Mouse (Mus musculus) limb, embryonic 11.5 days (tissue): ENCODE data around the gene Pdzd7. TPM values are rescaled to one million over a fixed set of nuclear protein-coding genes. Genes with fewer than 3 reads are reported as not detected.

Source experiments
- ATAC-seq: fragments of 200-750 bp; cut with Nextera tagmentation; 2 replicates; pipeline ENCODE4 v1.8.0; 2017; ENCODE audit warnings: low read depth; ENCODE audit not compliant: insufficient number of reproducible peaks, low FRiP score, low TSS enrichment
- DNase-seq: peaks from one replicate; pipeline ENCODE4 v3.0.0-alpha.2; 2015; ENCODE audit warnings: low spot score
- H3K27ac ChIP-seq: fragments of 300-500 bp; sonication (generic); replicated peaks from 2 replicates; pipeline ENCODE4 v1.5.1; 2014; ENCODE audit warnings: low read depth, mild to moderate bottlenecking, low read length
- H3K27me3 ChIP-seq: fragments of 300-500 bp; sonication (generic); 2 replicates; pipeline ENCODE4 v1.6.1; 2014; ENCODE audit warnings: mild to moderate bottlenecking, low read length, mixed read lengths; ENCODE audit not compliant: control insufficient read depth, insufficient read depth
- H3K36me3 ChIP-seq: fragments of 300-500 bp; sonication (generic); 2 replicates; pipeline ENCODE4 v1.6.1; 2014; ENCODE audit warnings: mild to moderate bottlenecking, low read length, moderate library complexity, mixed read lengths; ENCODE audit not compliant: control insufficient read depth, insufficient read depth
- H3K4me1 ChIP-seq: fragments of 300-500 bp; sonication (generic); 2 replicates; pipeline ENCODE4 v1.6.1; 2014; ENCODE audit warnings: low read length, mixed read lengths; ENCODE audit not compliant: control insufficient read depth, insufficient read depth
- H3K4me2 ChIP-seq: fragments of 300-500 bp; sonication (generic); 2 replicates; pipeline ENCODE4 v1.6.1; 2014; ENCODE audit warnings: low read depth, mild to moderate bottlenecking, moderate library complexity; ENCODE audit not compliant: severe bottlenecking
- H3K4me3 ChIP-seq: fragments of 300-500 bp; sonication (generic); 2 replicates; pipeline ENCODE4 v1.5.1; 2014; ENCODE audit warnings: low read depth, low read length
- H3K9ac ChIP-seq: fragments of 300-500 bp; sonication (generic); 2 replicates; pipeline ENCODE4 v1.6.1; 2014; ENCODE audit warnings: mild to moderate bottlenecking, low read length
- H3K9me3 ChIP-seq: fragments of 300-500 bp; sonication (generic); 2 replicates; pipeline ENCODE4 v1.6.1; 2016; ENCODE audit warnings: low read length; ENCODE audit not compliant: control insufficient read depth
- WGBS: fragments of 180-500 bp; shearing (Covaris S2); extraction: QIAGEN DNeasy Blood & Tissue Kit; methylation state at CpG from one replicate; pipeline ENCODE4 v1.1.7; 2014; 5-methylcytosine and 5-hydroxymethylcytosine counted together
- polyA plus RNA-seq: library from polyadenylated mRNA; unstranded; fragments of >200 nt; fragmentation: Nextera tagmentation; extraction: Ambion mirVana; gene quantifications from 2 replicates; pipeline ENCODE4 v1.2.1, GENCODE M21; 2014

Gene Pdzd7
- polyA plus RNA-seq, 1 experiment from 2014 or later: 0.21 TPM

DNA sequence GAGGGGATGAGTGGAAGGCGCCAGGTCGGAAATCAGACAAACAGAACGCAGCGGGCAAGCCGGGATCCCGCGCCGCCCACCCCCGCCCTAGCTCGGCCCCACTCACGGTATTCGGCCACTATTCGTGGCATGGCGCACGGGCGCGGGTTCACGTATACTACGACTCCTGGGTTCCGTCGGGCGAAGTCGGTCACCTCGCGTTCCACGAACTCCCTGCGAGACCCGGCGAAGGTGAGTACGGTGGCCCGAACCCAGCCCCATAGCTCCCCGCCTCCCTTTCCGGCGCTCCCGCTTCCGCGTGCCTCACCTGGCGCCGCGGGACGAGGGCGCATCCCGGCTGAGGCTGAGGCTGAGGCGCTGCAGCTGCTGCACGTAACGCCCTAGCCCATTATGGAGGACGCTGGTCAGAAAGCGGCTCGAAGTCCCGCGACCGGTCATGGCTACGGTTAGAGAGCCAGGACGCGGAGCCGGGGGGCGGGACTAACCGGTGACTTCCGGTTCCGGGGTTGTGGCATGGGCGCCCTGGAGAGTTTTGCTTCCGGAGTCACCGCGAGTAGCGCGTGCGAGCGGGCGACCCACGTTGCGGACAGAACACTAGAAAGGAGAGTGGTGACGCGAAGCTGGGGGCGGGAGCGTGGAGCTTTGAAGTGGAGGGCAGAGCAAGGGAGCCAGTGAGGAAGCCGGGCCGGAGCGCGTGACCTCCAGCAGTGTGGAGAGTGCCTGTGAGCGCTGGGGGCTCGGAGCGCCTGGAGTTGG lies 39.4 kb downstream of the Pdzd7 start, which contains the start of gene Mrpl43:
Gene Mrpl43, minus strand, starts transcription at position 486 of the 756 bp plus-strand sequence.
- peak; percentile 83 for ATAC-seq
- Histone ChIP-seq H3K27ac (peak within 1 kb of the TSS; percentile 56; the same call in 1 of the 2 replicates), H3K4me3 (peak within 1 kb of the TSS; percentile 99), H3K9ac (peak within 1 kb of the TSS; percentile 85), H3K36me3 (peaks cover 13% of the 10 kb centered on the region), H3K27me3 (no peaks in the 10 kb centered on the region), H3K9me3 (no peaks in the 10 kb centered on the region), H3K4me1 (peaks cover 10% of the 10 kb centered on the region), H3K4me2 (peak within 1 kb of the TSS; percentile 94)
- DNase-seq: peak; percentile 97
- under 1% methylated on average over 81 of the region's 82 CpGs for WGBS

GRCm38 (mm10) chr19:45005444-45005843 lies 40.1 kb downstream of the Pdzd7 start, which contains the start of gene Twnk:
Twnk (plus strand) TSS chr19:45005663.
- H3K9me3 ChIP-seq: no peaks in the 10 kb centered on the region
- H3K27ac ChIP-seq: peak within 1 kb of the TSS; percentile 56; the same call in 1 of the 2 replicates
- 11% methylated on average over 16 of the region's 16 CpGs for WGBS
- no peak for ATAC-seq
- H3K4me1 ChIP-seq: peaks cover 10% of the 10 kb centered on the region
- H3K9ac ChIP-seq: peak within 1 kb of the TSS; percentile 85
- peak within 1 kb of the TSS; percentile 94 for H3K4me2 ChIP-seq
- H3K27me3 ChIP-seq: no peaks in the 10 kb centered on the region
- peaks cover 10% of the 10 kb centered on the region for H3K36me3 ChIP-seq
- H3K4me3 ChIP-seq: peak within 1 kb of the TSS; percentile 99
- peak; percentile 55 for DNase-seq

DNA sequence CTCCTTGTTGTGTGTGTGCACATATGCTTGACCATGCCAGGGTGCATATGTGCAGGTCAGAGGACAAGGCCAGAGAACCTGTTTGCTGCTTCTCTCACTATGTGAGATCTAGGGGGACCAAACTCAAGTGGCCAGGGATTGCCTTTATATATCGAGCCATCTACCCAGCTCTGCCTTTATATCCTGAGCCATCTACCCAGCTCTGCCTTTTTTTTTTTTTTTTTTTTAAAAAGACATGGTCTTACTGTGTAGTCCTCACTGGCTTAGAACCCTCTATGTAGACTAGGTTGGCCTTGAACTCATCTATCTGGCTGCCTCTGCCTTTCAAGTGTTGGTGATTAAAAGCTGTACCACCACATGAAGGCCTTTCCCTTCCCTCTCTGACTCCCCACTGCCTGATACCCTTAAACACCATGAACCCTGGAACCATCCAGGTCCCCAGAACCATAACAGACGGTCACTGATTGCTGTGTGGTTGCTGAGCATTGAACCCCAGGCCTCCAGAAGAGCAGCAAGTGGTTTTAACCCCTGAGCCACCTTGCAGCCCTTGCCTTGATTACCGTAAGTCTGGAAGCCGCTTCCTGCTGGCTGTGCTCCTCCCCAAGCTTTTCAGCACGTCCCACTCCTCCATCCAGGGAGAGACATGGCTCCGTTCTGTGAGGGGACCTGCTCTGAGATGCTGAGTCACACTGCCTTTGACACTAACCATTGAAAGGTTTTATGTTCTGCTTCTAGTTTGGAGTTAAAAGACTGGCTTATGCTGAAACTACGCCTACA lies 41.6 kb downstream of the Pdzd7 start:
- DNase-seq: no peak
- Histone ChIP-seq H3K27ac (no peak overlapping the region), H3K4me3 (no peak overlapping the region), H3K4me1 (peaks cover 10% of the 10 kb centered on the region), H3K9ac (no peak overlapping the region), H3K36me3 (0 out of 2 replicates have a peak, but pooled peaks cover 5% of the 10 kb centered on the region), H3K27me3 (no peaks in the 10 kb centered on the region), H3K4me2 (no peak overlapping the region), H3K9me3 (no peaks in the 10 kb centered on the region)
- 90% methylated on average over 7 of the region's 7 CpGs for WGBS
- ATAC-seq: no peak

DNA sequence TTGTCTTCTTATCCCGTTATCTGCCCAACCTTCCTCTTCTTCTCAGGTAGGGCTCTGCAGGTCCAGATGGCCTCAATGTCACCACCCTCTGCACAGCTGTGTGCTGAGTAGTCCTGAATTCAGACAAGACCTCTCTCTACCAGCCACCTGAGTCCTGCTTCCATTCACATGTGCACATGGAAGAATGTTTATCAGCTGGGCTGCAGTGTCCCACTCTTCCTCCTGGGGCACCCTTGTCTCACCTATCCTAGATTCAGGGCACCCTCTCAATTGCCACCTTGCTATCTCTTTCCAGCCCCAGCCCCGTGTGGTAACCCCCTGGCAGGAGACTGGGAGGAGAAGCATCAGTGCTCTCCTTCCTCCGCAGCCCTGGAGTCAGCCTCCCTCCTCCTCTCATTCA lies 43.2 kb downstream of the Pdzd7 start:
- Histone ChIP-seq H3K27me3 (no peaks in the 10 kb centered on the region), H3K4me1 (peaks cover 10% of the 10 kb centered on the region), H3K27ac (no peak overlapping the region), H3K4me2 (no peak overlapping the region), H3K4me3 (no peak overlapping the region), H3K9me3 (no peaks in the 10 kb centered on the region), H3K9ac (no peak overlapping the region), H3K36me3 (peaks cover 9% of the 10 kb centered on the region; the same call in 1 of the 2 replicates)
- WGBS: 59% methylated on average over 3 of the region's 3 CpGs
- DNase-seq (no peak), ATAC-seq (no peak)

DNA sequence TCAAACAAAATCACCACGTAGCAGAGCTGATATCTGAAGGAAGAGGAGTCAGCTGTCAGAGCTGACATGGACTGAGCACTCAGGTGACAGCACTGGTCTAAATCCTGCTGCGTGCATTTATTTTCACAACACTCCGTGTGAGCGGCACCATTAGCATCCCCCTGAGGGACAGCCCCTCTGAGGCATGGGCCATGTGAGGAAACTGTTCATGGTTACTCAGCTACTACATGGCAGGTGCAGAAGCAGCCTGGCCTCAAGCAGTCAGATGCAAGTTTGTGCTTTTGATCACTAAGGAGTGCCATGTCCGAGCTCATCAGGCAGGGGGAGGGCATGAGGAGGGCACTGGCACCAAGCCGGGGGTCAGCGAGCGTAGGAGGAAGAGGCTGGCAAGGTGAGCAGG lies 45.9 kb downstream of the Pdzd7 start:
- Histone ChIP-seq H3K9me3 (no peaks in the 10 kb centered on the region), H3K27me3 (no peaks in the 10 kb centered on the region), H3K4me1 (no peaks in the 10 kb centered on the region), H3K4me3 (no peak overlapping the region), H3K4me2 (no peak overlapping the region), H3K9ac (no peak overlapping the region), H3K27ac (no peak overlapping the region), H3K36me3 (peaks cover 9% of the 10 kb centered on the region; the same call in 1 of the 2 replicates)
- no peak for ATAC-seq
- WGBS: 86% methylated on average over 8 of the region's 8 CpGs
- no peak for DNase-seq

DNA sequence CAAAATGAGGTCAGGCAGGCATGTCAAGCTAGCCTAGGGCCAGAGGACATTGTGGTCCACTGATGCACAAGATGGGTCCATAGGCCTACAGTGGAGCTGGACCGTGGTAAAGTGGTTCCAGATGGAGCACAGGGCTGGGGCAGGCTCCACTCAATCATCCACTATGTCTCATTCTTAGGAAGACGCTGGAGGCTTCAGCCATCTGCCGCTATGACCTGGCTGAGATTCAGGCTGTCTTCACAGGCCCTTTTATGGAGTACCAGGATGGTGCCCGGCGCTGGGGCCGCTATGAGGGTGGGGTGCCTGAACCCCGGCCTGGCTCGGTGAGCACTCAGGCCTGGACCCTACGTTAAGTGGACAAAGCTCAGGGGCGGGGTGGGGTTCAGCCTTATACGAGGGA lies 47.7 kb downstream of the Pdzd7 start:
- H3K4me2 ChIP-seq: no peak overlapping the region
- peaks cover 6% of the 10 kb centered on the region; the same call in 1 of the 2 replicates for H3K36me3 ChIP-seq
- 80% methylated on average over 11 of the region's 11 CpGs for WGBS
- no peak overlapping the region for H3K4me3 ChIP-seq
- H3K9ac ChIP-seq: no peak overlapping the region
- DNase-seq (no peak), ATAC-seq (no peak)
- no peaks in the 10 kb centered on the region for H3K4me1 ChIP-seq
- H3K9me3 ChIP-seq: no peaks in the 10 kb centered on the region
- no peaks in the 10 kb centered on the region for H3K27me3 ChIP-seq
- no peak overlapping the region for H3K27ac ChIP-seq

DNA sequence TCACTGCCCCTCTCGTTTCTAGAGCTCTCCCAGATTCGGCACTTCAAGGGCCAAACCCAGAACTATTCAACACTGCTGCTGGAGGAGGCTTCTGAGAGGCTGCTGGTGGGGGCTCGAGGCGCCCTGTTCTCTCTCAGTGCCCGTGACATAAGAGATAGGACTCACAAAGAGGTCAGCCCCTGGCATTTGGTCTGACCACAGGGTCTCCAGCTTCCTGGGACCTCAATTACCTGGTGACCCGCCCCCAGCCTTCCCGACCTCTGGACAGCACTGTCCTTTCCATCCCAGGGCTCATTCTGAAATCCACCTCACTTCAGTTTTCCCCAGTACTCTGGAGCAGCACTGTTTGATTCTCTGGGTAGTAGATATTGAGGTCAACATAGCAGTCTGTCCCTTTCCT lies 52.8 kb downstream of the Pdzd7 start:
- DNase-seq (no peak), ATAC-seq (no peak)
- no peaks in the 10 kb centered on the region for H3K9me3 ChIP-seq
- H3K27me3 ChIP-seq: no peaks in the 10 kb centered on the region
- H3K4me3 ChIP-seq: no peak overlapping the region
- H3K4me1 ChIP-seq: peaks cover 15% of the 10 kb centered on the region
- no peak overlapping the region for H3K9ac ChIP-seq
- WGBS: 43% methylated on average over 7 of the region's 7 CpGs
- no peak overlapping the region for H3K4me2 ChIP-seq
- H3K27ac ChIP-seq: no peak overlapping the region
- peaks cover 1% of the 10 kb centered on the region; the same call in 1 of the 2 replicates for H3K36me3 ChIP-seq

GRCm38 (mm10) chr19:44992246-44992645 lies 53.3 kb downstream of the Pdzd7 start:
- H3K27ac ChIP-seq: no peak overlapping the region
- no peak overlapping the region for H3K4me2 ChIP-seq
- H3K9me3 ChIP-seq: no peaks in the 10 kb centered on the region
- H3K4me1 ChIP-seq: peaks cover 15% of the 10 kb centered on the region
- 34% methylated on average over 7 of the region's 7 CpGs for WGBS
- H3K4me3 ChIP-seq: no peak overlapping the region
- H3K9ac ChIP-seq: no peak overlapping the region
- DNase-seq (no peak), ATAC-seq (no peak)
- no peaks in the 10 kb centered on the region for H3K36me3 ChIP-seq
- no peaks in the 10 kb centered on the region for H3K27me3 ChIP-seq
